In the genomic region with DNA sequence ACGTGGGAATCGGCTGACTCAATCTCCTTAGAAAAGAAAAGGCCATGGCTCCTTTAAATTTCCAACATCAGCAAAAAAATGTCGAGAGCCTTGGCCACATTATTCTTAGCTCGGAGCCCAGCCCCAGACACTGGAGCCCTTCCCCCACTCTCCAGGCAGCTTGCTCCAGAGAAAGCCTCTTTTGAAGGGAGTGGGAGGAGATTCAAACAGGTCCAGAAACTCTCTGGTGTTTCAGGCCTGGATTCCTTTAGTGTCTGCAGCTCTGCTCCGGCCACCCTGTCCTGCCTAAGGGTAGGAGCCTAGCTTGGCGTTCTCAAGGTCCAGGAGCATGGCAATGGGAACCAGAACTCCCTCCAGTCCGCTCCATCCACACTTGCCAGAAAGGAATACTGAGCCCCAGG, we compare ENCODE assay signal across 8 mouse cellular contexts. TPM values are rescaled to one million over a fixed set of nuclear protein-coding genes. Genes with fewer than 3 reads are reported as not detected.
DNase-seq lines count a peak whose midpoint lies in the region; ATAC-seq lines count a peak whose summit lies in the region.

No protein-coding gene starts in this region.

- peaks cover 66% of the 10 kb centered on the region for H3K4me1 ChIP-seq in forebrain, embryonic 15.5 days
- peaks cover 54% of the 10 kb centered on the region for H3K4me1 ChIP-seq in heart, embryonic 16.5 days (ENCODE audit: control insufficient read depth, insufficient read depth, low read length)
- peaks cover 25% of the 10 kb centered on the region for H3K4me1 ChIP-seq in liver, embryonic 12.5 days
- peaks cover 41% of the 10 kb centered on the region for H3K4me1 ChIP-seq in neural tube, embryonic 14.5 days (ENCODE audit: control insufficient read depth, insufficient read depth, low read length)

- whole genome bisulfite sequencing in forebrain, embryonic 15.5 days: 5% methylated on average over 7 of the region's 7 CpGs
- WGBS in heart, embryonic 16.5 days: 10% methylated on average over 7 of the region's 7 CpGs
- 24% methylated on average over 7 of the region's 7 CpGs for WGBS in liver, embryonic 12.5 days (ENCODE audit: insufficient replicate concordance)
- 11% methylated on average over 7 of the region's 7 CpGs for WGBS in neural tube, embryonic 14.5 days

- H3K9me3 ChIP-seq in forebrain, embryonic 15.5 days: no peaks in the 10 kb centered on the region
- no peaks in the 10 kb centered on the region for H3K9me3 ChIP-seq in heart, embryonic 16.5 days (replicated peaks; ENCODE audit: control insufficient read depth, low read length)
- no peaks in the 10 kb centered on the region for H3K9me3 ChIP-seq in liver, embryonic 12.5 days (replicated peaks)
- no peaks in the 10 kb centered on the region for H3K9me3 ChIP-seq in neural tube, embryonic 14.5 days (ENCODE audit: control insufficient read depth, low read length)

- no peaks in the 10 kb centered on the region for H3K27me3 ChIP-seq in forebrain, embryonic 15.5 days
- H3K27me3 ChIP-seq in heart, embryonic 16.5 days (ENCODE audit: control insufficient read depth, insufficient read depth, low read length): no peaks in the 10 kb centered on the region
- H3K27me3 ChIP-seq in liver, embryonic 12.5 days (replicated peaks): peaks cover 45% of the 10 kb centered on the region
- H3K27me3 ChIP-seq in neural tube, embryonic 14.5 days (ENCODE audit: control insufficient read depth, insufficient read depth, low read length): no peaks in the 10 kb centered on the region

- no peak overlapping the region; the same call in 1 of the 2 replicates for H3K9ac ChIP-seq in forebrain, embryonic 15.5 days (replicated peaks)
- peak overlapping the region; percentile 77 for H3K9ac ChIP-seq in heart, embryonic 16.5 days (ENCODE audit: low read length)
- no peak overlapping the region for H3K9ac ChIP-seq in liver, embryonic 12.5 days
- no peak overlapping the region for H3K9ac ChIP-seq in neural tube, embryonic 14.5 days (replicated peaks; ENCODE audit: low read depth, low read length)

- peak overlapping the region; percentile 26 for H3K4me2 ChIP-seq in forebrain, embryonic 15.5 days (replicated peaks)
- peak overlapping the region; percentile 69 for H3K4me2 ChIP-seq in heart, embryonic 16.5 days (ENCODE audit: low read depth, low read length)
- H3K4me2 ChIP-seq in liver, embryonic 12.5 days: peak overlapping the region; percentile 8; the same call in 1 of the 2 replicates
- H3K4me2 ChIP-seq in neural tube, embryonic 14.5 days (ENCODE audit: low read depth, low read length): peak overlapping the region; percentile 32; the same call in 1 of the 2 replicates

- H3K36me3 ChIP-seq in forebrain, embryonic 15.5 days: no peaks in the 10 kb centered on the region
- H3K36me3 ChIP-seq in heart, embryonic 16.5 days (ENCODE audit: control insufficient read depth, insufficient read depth): no peaks in the 10 kb centered on the region
- no peaks in the 10 kb centered on the region for H3K36me3 ChIP-seq in liver, embryonic 12.5 days
- H3K36me3 ChIP-seq in neural tube, embryonic 14.5 days (ENCODE audit: control insufficient read depth, insufficient read depth, low read length): no peaks in the 10 kb centered on the region

- H3K4me3 ChIP-seq in forebrain, embryonic 15.5 days: no peak overlapping the region
- peak overlapping the region; percentile 39 for H3K4me3 ChIP-seq in heart, embryonic 16.5 days (ENCODE audit: low read length)
- no peak overlapping the region for H3K4me3 ChIP-seq in liver, embryonic 12.5 days
- H3K4me3 ChIP-seq in neural tube, embryonic 14.5 days (ENCODE audit: low read depth, low read length): no peak overlapping the region

- H3K27ac ChIP-seq in forebrain, embryonic 15.5 days (replicated peaks): peak overlapping the region; percentile 77
- peak overlapping the region; percentile 100 for H3K27ac ChIP-seq in heart, embryonic 16.5 days (ENCODE audit: low read length)
- peak overlapping the region; percentile 75 for H3K27ac ChIP-seq in liver, embryonic 12.5 days
- peak overlapping the region; percentile 71 for H3K27ac ChIP-seq in neural tube, embryonic 14.5 days (ENCODE audit: low read depth, low read length)

- peak; percentile 32 for DNase-seq in cerebellum, adult 9-11 months
- DNase-seq in cerebellum, adult 11-12 months: no peak
- peak; percentile 89 for DNase-seq in kidney, postnatal 14 days
- no peak for DNase-seq in thymus, postnatal 0 days (ENCODE audit: low spot score)

- 0 out of 2 replicates have a peak, but pooled peaks have one; percentile 15 for ATAC-seq in forebrain, embryonic 15.5 days (replicated peaks)
- peak; percentile 24; the same call in 1 of the 2 replicates for ATAC-seq in heart, embryonic 16.5 days (replicated peaks; ENCODE audit: extremely low read depth, insufficient read depth, low FRiP score)
- ATAC-seq in liver, embryonic 12.5 days: no peak
- ATAC-seq in neural tube, embryonic 14.5 days (ENCODE audit: low read depth): no peak

RNA-seq across cellular contexts. Expression of gene Serpinh1, which starts 2.7 kb away (rescaled TPM):
- polyA plus RNA-seq in forebrain, embryonic 15.5 days (2015; fragmentation: Nextera tagmentation; extraction: Ambion mirVana): 210 and 215 TPM in 2 replicates
- polyA plus RNA-seq in heart, embryonic 16.5 days (2015; fragmentation: Nextera tagmentation; extraction: Ambion mirVana): 1,129 and 1,149 TPM in 2 replicates
- 249 and 251 TPM in 2 replicates for polyA plus RNA-seq in liver, embryonic 12.5 days (2016; fragmentation: Nextera tagmentation; extraction: Ambion mirVana)
- polyA plus RNA-seq in neural tube, embryonic 14.5 days (2014; fragmentation: Nextera tagmentation; extraction: Ambion mirVana): 38.7 and 139 TPM in 2 replicates
- polyA plus RNA-seq in thymus, postnatal 0 days (2015; fragmentation: Nextera tagmentation; extraction: Ambion mirVana): 73.2 and 96.8 TPM in 2 replicates

RNA-seq across cellular contexts. Expression of gene Gdpd5, which starts 25.5 kb away (rescaled TPM):
- polyA plus RNA-seq in forebrain, embryonic 15.5 days (2015; fragmentation: Nextera tagmentation; extraction: Ambion mirVana): 40.0 and 41.8 TPM in 2 replicates
- polyA plus RNA-seq in heart, embryonic 16.5 days (2015; fragmentation: Nextera tagmentation; extraction: Ambion mirVana): 26.9 and 28.4 TPM in 2 replicates
- polyA plus RNA-seq in liver, embryonic 12.5 days (2016; fragmentation: Nextera tagmentation; extraction: Ambion mirVana): 2.6 and 3.1 TPM in 2 replicates
- polyA plus RNA-seq in neural tube, embryonic 14.5 days (2014; fragmentation: Nextera tagmentation; extraction: Ambion mirVana): 38.1 and 47.9 TPM in 2 replicates
- polyA plus RNA-seq in thymus, postnatal 0 days (2015; fragmentation: Nextera tagmentation; extraction: Ambion mirVana): 2.9 and 3.1 TPM in 2 replicates

Comparison
In these comparisons a context has a peak if more than half of its experiments do, and no peak if none do; other contexts are left out.
1. DNase-seq: peak in cerebellum, adult 9-11 months (single experiment) and kidney, postnatal 14 days (single experiment); none in cerebellum, adult 11-12 months (single experiment) and thymus, postnatal 0 days (single experiment).
2. ATAC-seq: peak in forebrain, embryonic 15.5 days (single experiment) and heart, embryonic 16.5 days (single experiment); none in liver, embryonic 12.5 days (single experiment) and neural tube, embryonic 14.5 days (single experiment).
3. H3K4me2 ChIP-seq: peak in every context shown above with its lines; median percentile 69 in heart, embryonic 16.5 days; 32 in neural tube, embryonic 14.5 days; 26 in forebrain, embryonic 15.5 days; 8 in liver, embryonic 12.5 days.
4. Peak in every context shown above with its lines, with median percentiles within 50 percentile points of each other: H3K27ac ChIP-seq.